ENCODE assay signal across 9 mouse cellular contexts in genomic region chr2:174932137-174933012, GRCm38 (mm10).
A peak's percentile ranks its signal among the peaks of the same experiment; 100 is the strongest.
DNase-seq lines count a peak whose midpoint lies in the region; ATAC-seq and TF ChIP-seq lines count a peak whose summit lies in the region.
"Had no signal": no experiment of that assay in that cellular context is flagged by ENCODE, and none has a peak within 500 bp of the region (broad histone marks: within the 10 kb centered on the region; RNA-seq: fewer than 3 reads in every experiment).

No protein-coding gene starts in this region.

- peak overlapping the region; percentile 66; the same call in 1 of the 2 replicates for H3K27ac ChIP-seq in forebrain, embryonic 10.5 days
- H3K27ac ChIP-seq in liver, embryonic 13.5 days: no peak overlapping the region
- no peak overlapping the region for H3K27ac ChIP-seq in neural tube, embryonic 13.5 days (replicated peaks)
- no peak overlapping the region for H3K27ac ChIP-seq in stomach, postnatal 0 days (replicated peaks)
- H3K27ac ChIP-seq: liver, embryonic 15.5 days had no signal

- no peaks in the 10 kb centered on the region for H3K9me3 ChIP-seq in E14TG2a.4 (ENCODE audit: low read length)
- H3K9me3 ChIP-seq in forebrain, embryonic 10.5 days: no peaks in the 10 kb centered on the region
- H3K9me3 ChIP-seq in liver, embryonic 13.5 days (replicated peaks): no peaks in the 10 kb centered on the region
- H3K9me3 ChIP-seq in neural tube, embryonic 13.5 days: no peaks in the 10 kb centered on the region
- H3K9me3 ChIP-seq in stomach, postnatal 0 days (ENCODE audit: control insufficient read depth, low read length): no peaks in the 10 kb centered on the region
- H3K9me3 ChIP-seq: liver, embryonic 15.5 days had no signal

- intact Hi-C loops in heart, postnatal 10 days (cut with DNase I): no loop called here

- no peak overlapping the region for H3K9ac ChIP-seq in liver, embryonic 13.5 days
- no peak overlapping the region for H3K9ac ChIP-seq in neural tube, embryonic 13.5 days
- H3K9ac ChIP-seq in stomach, postnatal 0 days (ENCODE audit: low read length): no peak overlapping the region
- H3K9ac ChIP-seq: liver, embryonic 15.5 days had no signal

- TF ChIP-seq CTCF in E14TG2a.4 (conservative IDR thresholded peaks at IDR 0.05; ENCODE audit: low read length): peak; percentile 98
- peak; percentile 99 for TF ChIP-seq CTCF in stomach, postnatal 0 days (IDR thresholded peaks at IDR 0.05; ENCODE audit: low read depth)

- TF ChIP-seq EP300 in stomach, postnatal 0 days (optimal IDR thresholded peaks at IDR 0.05): no peak

- H3K4me2 ChIP-seq in liver, embryonic 13.5 days: no peak overlapping the region
- no peak overlapping the region for H3K4me2 ChIP-seq in neural tube, embryonic 13.5 days
- H3K4me2 ChIP-seq in stomach, postnatal 0 days (replicated peaks; ENCODE audit: low read depth): no peak overlapping the region; the same call in 1 of the 2 replicates
- H3K4me2 ChIP-seq: liver, embryonic 15.5 days had no signal

- H3K36me3 ChIP-seq in E14TG2a.4 (ENCODE audit: insufficient read depth, low read length): no peaks in the 10 kb centered on the region
- H3K36me3 ChIP-seq in forebrain, embryonic 10.5 days (replicated peaks): no peaks in the 10 kb centered on the region
- H3K36me3 ChIP-seq in liver, embryonic 13.5 days: no peaks in the 10 kb centered on the region
- H3K36me3 ChIP-seq in neural tube, embryonic 13.5 days: no peaks in the 10 kb centered on the region
- H3K36me3 ChIP-seq in stomach, postnatal 0 days (ENCODE audit: control insufficient read depth, insufficient read depth, low read length): no peaks in the 10 kb centered on the region
- H3K36me3 ChIP-seq: liver, embryonic 15.5 days had no signal

- ATAC-seq in liver, embryonic 13.5 days (ENCODE audit: low read depth): peak; percentile 45; the same call in 1 of the 2 replicates
- ATAC-seq in neural tube, embryonic 13.5 days (ENCODE audit: low read depth): peak; percentile 60
- peak; percentile 71 for ATAC-seq in stomach, postnatal 0 days (ENCODE audit: low FRiP score, low TSS enrichment)

- DNase-seq in c-Kit-positive CD71-negative TER-119-negative erythroid progenitor cells, embryonic 14.5 days (ENCODE audit: low read depth): peak; percentile 65
- peak; percentile 88 for DNase-seq in forebrain, embryonic 10.5 days (ENCODE audit: extremely low spot score, low spot score)
- DNase-seq in heart, postnatal 10 days: peak; percentile 86 to 92
- DNase-seq in kidney, postnatal 36 days: peak; percentile 68 to 87
- DNase-seq in liver, embryonic 13.5 days: peak; percentile 54
- DNase-seq in stomach, postnatal 0 days (ENCODE audit: low spot score): peak; percentile 86

- peaks cover 13% of the 10 kb centered on the region for H3K4me1 ChIP-seq in E14TG2a.4 (replicated peaks; ENCODE audit: low read depth, low read length)
- H3K4me1 ChIP-seq in forebrain, embryonic 10.5 days: peaks cover 10% of the 10 kb centered on the region
- H3K4me1 ChIP-seq in liver, embryonic 13.5 days (replicated peaks): no peaks in the 10 kb centered on the region
- no peaks in the 10 kb centered on the region for H3K4me1 ChIP-seq in neural tube, embryonic 13.5 days (replicated peaks)
- no peaks in the 10 kb centered on the region for H3K4me1 ChIP-seq in stomach, postnatal 0 days (replicated peaks; ENCODE audit: control insufficient read depth, insufficient read depth)
- H3K4me1 ChIP-seq: liver, embryonic 15.5 days had no signal

- H3K4me3 ChIP-seq in E14TG2a.4 (replicated peaks; ENCODE audit: low read length): no peak overlapping the region; the same call in 1 of the 2 replicates
- H3K4me3 ChIP-seq in forebrain, embryonic 10.5 days: peak overlapping the region; percentile 18; the same call in 1 of the 2 replicates
- H3K4me3 ChIP-seq in liver, embryonic 13.5 days (replicated peaks): no peak overlapping the region
- H3K4me3 ChIP-seq in neural tube, embryonic 13.5 days: no peak overlapping the region
- no peak overlapping the region for H3K4me3 ChIP-seq in stomach, postnatal 0 days (ENCODE audit: low read depth, low read length)
- H3K4me3 ChIP-seq: liver, embryonic 15.5 days had no signal

- whole genome bisulfite sequencing in forebrain, embryonic 10.5 days: 38% methylated on average over 20 of the region's 20 CpGs
- WGBS in liver, embryonic 13.5 days (ENCODE audit: insufficient replicate concordance): 30% methylated on average over 20 of the region's 20 CpGs
- WGBS in neural tube, embryonic 13.5 days: 37% methylated on average over 20 of the region's 20 CpGs
- 35% methylated on average over 20 of the region's 20 CpGs for WGBS in stomach, postnatal 0 days

- H3K27me3 ChIP-seq in E14TG2a.4 (ENCODE audit: insufficient read depth, low read length): peaks cover 1% of the 10 kb centered on the region; the same call in 1 of the 2 replicates
- H3K27me3 ChIP-seq in forebrain, embryonic 10.5 days (ENCODE audit: poor library complexity, severe bottlenecking): no peaks in the 10 kb centered on the region
- no peaks in the 10 kb centered on the region for H3K27me3 ChIP-seq in liver, embryonic 13.5 days
- H3K27me3 ChIP-seq in neural tube, embryonic 13.5 days: no peaks in the 10 kb centered on the region
- no peaks in the 10 kb centered on the region for H3K27me3 ChIP-seq in stomach, postnatal 0 days (ENCODE audit: control insufficient read depth, insufficient read depth, low read length)
- H3K27me3 ChIP-seq: liver, embryonic 15.5 days had no signal
